Mouse (Mus musculus) MEL (cell line): ENCODE results near the gene Bzw2. TPM values are rescaled to one million over a fixed set of nuclear protein-coding genes. Genes with fewer than 3 reads are reported as not detected.
A peak's percentile ranks its signal among the peaks of the same experiment; 100 is the strongest.

Experiments
- DNase-seq: peaks from one replicate; pipeline ENCODE4 v3.0.0; 2011; ENCODE audit warnings: low read depth, low spot score
- H3K27ac ChIP-seq: 2 replicates; pipeline ENCODE4 v1.5.1; 2012; ENCODE audit warnings: low read depth, mild to moderate bottlenecking, control low read depth, low read length, moderate library complexity; ENCODE audit not compliant: control insufficient read depth
- H3K27me3 ChIP-seq, 2 experiments: fragments of 150-350 bp in 1 of 2; sonication (generic) in 1 of 2; 2 replicates each; pipeline ENCODE4 v1.6.1; 2012; ENCODE audit warnings: low read length in 2 of 2, mild to moderate bottlenecking in 2 of 2, improper control_type of control experiment in 1 of 2, moderate library complexity in 1 of 2; ENCODE audit not compliant: insufficient read depth in 2 of 2, control insufficient read depth in 1 of 2
- H3K36me3 ChIP-seq, 2 experiments: 2 replicates each; pipeline ENCODE4 v1.6.1; 2012 to 2014; ENCODE audit warnings: low read length in 2 of 2, improper control_type of control experiment in 1 of 2, inconsistent platforms in 1 of 2, mild to moderate bottlenecking in 1 of 2; ENCODE audit not compliant: insufficient read depth in 2 of 2, control insufficient read depth in 1 of 2
- H3K4me1 ChIP-seq, 2 experiments: fragments of 150-350 bp in 1 of 2; sonication (generic) in 1 of 2; 2 replicates each; pipeline ENCODE4 v1.6.1; 2012; ENCODE audit warnings: low read length in 2 of 2, improper control_type of control experiment in 1 of 2, mild to moderate bottlenecking in 1 of 2; ENCODE audit not compliant: insufficient read depth in 2 of 2, control insufficient read depth in 1 of 2
- H3K4me3 ChIP-seq, 2 experiments: fragments of 150-350 bp in 1 of 2; sonication (generic) in 1 of 2; 2 replicates each; pipeline ENCODE4 v1.5.1; 2012; ENCODE audit warnings: low read depth in 2 of 2, low read length in 2 of 2, mild to moderate bottlenecking in 2 of 2, moderate library complexity in 2 of 2, control low read depth in 1 of 2, improper control_type of control experiment in 1 of 2; ENCODE audit not compliant: control insufficient read depth in 1 of 2, insufficient read depth in 1 of 2
- H3K79me2 ChIP-seq: 2 replicates; pipeline ENCODE4 v1.6.1; 2012; ENCODE audit warnings: mild to moderate bottlenecking, low read length, moderate library complexity; ENCODE audit not compliant: control insufficient read depth, poor library complexity, insufficient read depth
- H3K9ac ChIP-seq: 2 replicates; pipeline ENCODE4 v1.6.1; 2012; ENCODE audit warnings: low read depth, mild to moderate bottlenecking, control low read depth, low read length, moderate library complexity; ENCODE audit not compliant: control insufficient read depth, poor library complexity, severe bottlenecking
- H3K9me3 ChIP-seq: fragments of 150-350 bp; sonication (generic); replicated peaks from 2 replicates; pipeline ENCODE4 v1.6.1; 2012; ENCODE audit warnings: mild to moderate bottlenecking, low read length, improper control_type of control experiment, moderate library complexity; ENCODE audit not compliant: insufficient read depth
- CHD1 ChIP-seq: IDR thresholded peaks from 2 replicates; pipeline ENCODE4 v1.6.1; 2012; ENCODE audit warnings: low read depth, mild to moderate bottlenecking, inconsistent platforms, low read length, improper control_type of control experiment
- CTCF ChIP-seq, 3 experiments: IDR thresholded peaks in 2 of 3; conservative IDR thresholded peaks in 1 of 3; 2 replicates each; pipeline ENCODE4 v1.5.1; 2011 to 2012; ENCODE audit warnings: low read length in 3 of 3, low read depth in 2 of 3, mild to moderate bottlenecking in 2 of 3, improper control_type of control experiment in 1 of 3, inconsistent platforms in 1 of 3, mixed read lengths in 1 of 3, moderate library complexity in 1 of 3; ENCODE audit not compliant: control insufficient read depth in 1 of 3, insufficient read depth in 1 of 3, poor library complexity in 1 of 3, severe bottlenecking in 1 of 3
- EP300 ChIP-seq, 2 experiments: IDR thresholded peaks; 2 replicates each; pipeline ENCODE4 v1.6.1; 2011; ENCODE audit warnings: improper control_type of control experiment in 2 of 2, low read length in 2 of 2, low read depth in 1 of 2, mild to moderate bottlenecking in 1 of 2
- GABPA ChIP-seq: IDR thresholded peaks from 2 replicates; pipeline ENCODE4 v1.6.1; 2012; ENCODE audit warnings: low read depth, mild to moderate bottlenecking, inconsistent platforms, low read length, improper control_type of control experiment, moderate library complexity
- GATA1 ChIP-seq: IDR thresholded peaks from 2 replicates; pipeline ENCODE4 v1.6.1; 2011; ENCODE audit warnings: low read depth, low read length, improper control_type of control experiment
- KAT2A ChIP-seq: conservative IDR thresholded peaks from 2 replicates; pipeline ENCODE4 v1.6.1; 2012; ENCODE audit warnings: low read depth, low read length, improper control_type of control experiment, inconsistent platforms
- MAZ ChIP-seq: IDR thresholded peaks from 2 replicates; pipeline ENCODE4 v1.6.1; 2012; ENCODE audit warnings: low read depth, mild to moderate bottlenecking, inconsistent platforms, low read length, improper control_type of control experiment
- MEF2A ChIP-seq: IDR thresholded peaks from 2 replicates; pipeline ENCODE4 v1.6.1; 2014; ENCODE audit warnings: low read depth, mild to moderate bottlenecking, inconsistent platforms, low read length, improper control_type of control experiment; ENCODE audit not compliant: poor library complexity, insufficient replicate concordance, severe bottlenecking; ENCODE audit errors: extremely low read depth
- MXI1 ChIP-seq: IDR thresholded peaks from 2 replicates; pipeline ENCODE4 v1.6.1; 2011; ENCODE audit warnings: mild to moderate bottlenecking, low read depth, low read length, improper control_type of control experiment
- MYB ChIP-seq: IDR thresholded peaks from 2 replicates; pipeline ENCODE4 v1.6.1; 2011; ENCODE audit warnings: mild to moderate bottlenecking, low read depth, low read length, improper control_type of control experiment
- RCOR1 ChIP-seq: IDR thresholded peaks from 2 replicates; pipeline ENCODE4 v1.6.1; 2012; ENCODE audit warnings: low read depth, mild to moderate bottlenecking, inconsistent platforms, low read length, improper control_type of control experiment
- TAL1 ChIP-seq: IDR thresholded peaks from 2 replicates; pipeline ENCODE4 v1.6.1; 2012; ENCODE audit warnings: mild to moderate bottlenecking, inconsistent platforms, low read length, moderate library complexity, mixed read lengths
- ZMIZ1 ChIP-seq: IDR thresholded peaks from 2 replicates; pipeline ENCODE4 v1.6.1; 2012; ENCODE audit warnings: low read depth, mild to moderate bottlenecking, inconsistent platforms, low read length, improper control_type of control experiment, moderate library complexity
- polyA plus RNA-seq, 2 experiments: library from polyadenylated mRNA; stranded (reverse) in 1 of 2; unstranded in 1 of 2; fragments of >175 nt in 1 of 2; fragments of >200 nt in 1 of 2; gene quantifications; 2 replicates each; pipeline versions ENCODE4 v1.2.1 to v1.2.4; 2012; ENCODE audit warnings: low replicate concordance in 2 of 2, low read depth in 1 of 2; ENCODE audit not compliant: insufficient read length in 2 of 2, insufficient read depth in 1 of 2, missing spikeins in 1 of 2
- total RNA-seq: library from RNA; depleted of rRNA; stranded (reverse); fragments of 300-350 nt; gene quantifications from 2 replicates; pipeline ENCODE4 v1.2.3, GENCODE M21; 2012

Gene Bzw2
- total and polyA plus RNA-seq, 3 experiments: 155 to 170 (median 157) TPM

- TF ChIP-seq MXI1 (no peak), TAL1 (no peak), CHD1 (no peak), EP300 (IDR thresholded peaks at IDR 0.05; ENCODE audit: low read depth in 1 of 2, low read length in 2 of 2) (no peak), ZMIZ1 (no peak), MAZ (no peak)
- Histone ChIP-seq H3K27ac (no peak overlapping the region), H3K9ac (no peak overlapping the region), H3K4me3 (no peak overlapping the region), H3K27me3 (no peaks in the 10 kb centered on the region), H3K9me3 (no peaks in the 10 kb centered on the region), H3K36me3 (peaks cover 17 to 26% of the 10 kb centered on the region in 2 experiments), H3K79me2 (peaks cover 2% of the 10 kb centered on the region; the same call in 1 of the 2 replicates), H3K4me1 (peaks cover 7 to 19% of the 10 kb centered on the region in 2 experiments)
- DNase-seq: no peak
These were observed 23.8 kb downstream of the Bzw2 start for GRCm38 (mm10) chr12:36134111-36134510.

- H3K27ac ChIP-seq: no peak overlapping the region
These were observed 24.3 kb downstream of the Bzw2 start for GRCm38 (mm10) chr12:36133547-36133946.

GRCm38 (mm10) chr12:36132668-36133067 is 25.2 kb downstream of the Bzw2 start:
- peaks cover 17 to 26% of the 10 kb centered on the region in 2 experiments for H3K36me3 ChIP-seq
- no peaks in the 10 kb centered on the region for H3K9me3 ChIP-seq
- TF ChIP-seq MEF2A: no peak
- TF ChIP-seq MXI1: no peak
- TF ChIP-seq MYB: no peak
- no peak for TF ChIP-seq RCOR1
- no peak for TF ChIP-seq CTCF (IDR thresholded peaks at IDR 0.05 in 2 of 3, conservative IDR thresholded peaks at IDR 0.05 in 1 of 3; ENCODE audit: control insufficient read depth in 1 of 3, insufficient read depth in 1 of 3, low read depth in 2 of 3, low read length in 3 of 3, poor library complexity in 1 of 3, severe bottlenecking in 1 of 3)
- TF ChIP-seq CHD1: no peak
- no peak for TF ChIP-seq GABPA
- TF ChIP-seq KAT2A: no peak
- no peak overlapping the region for H3K4me3 ChIP-seq
- H3K27me3 ChIP-seq: no peaks in the 10 kb centered on the region
- H3K79me2 ChIP-seq: peaks cover 2% of the 10 kb centered on the region; the same call in 1 of the 2 replicates
- H3K4me1 ChIP-seq: peaks cover 7 to 19% of the 10 kb centered on the region in 2 experiments
- DNase-seq: no peak
- H3K27ac ChIP-seq: no peak overlapping the region
- H3K9ac ChIP-seq: no peak overlapping the region

More at GRCm38 (mm10) chr12:36133547-36133946, 24.3 kb downstream of the Bzw2 start:
- no peak for DNase-seq
- H3K4me1 ChIP-seq: peaks cover 7 to 19% of the 10 kb centered on the region in 2 experiments
- peaks cover 2% of the 10 kb centered on the region; the same call in 1 of the 2 replicates for H3K79me2 ChIP-seq
- peaks cover 20 to 26% of the 10 kb centered on the region in 2 experiments for H3K36me3 ChIP-seq
- no peak for TF ChIP-seq GABPA
- 0 out of 2 replicates have a peak, but pooled peaks have one; percentile 21 for TF ChIP-seq GATA1
- TF ChIP-seq, all 39 proteins: peak for 1
- Histone ChIP-seq H3K27me3 (no peaks in the 10 kb centered on the region), H3K9me3 (no peaks in the 10 kb centered on the region), H3K9ac (no peak overlapping the region), H3K4me3 (no peak overlapping the region)
